Mouse (Mus musculus) CH12.LX (cell line): ENCODE measurements at regions not wholly inside any gene's neighbourhood (a gene's known extent, or its start where the extent isn't known, plus 50 kb on each side); places are given as distances from the start of the nearest gene placed in this dataset.
"Not testable (repeated sequence)": the region's sequence is repeated elsewhere in the genome, so short reads cannot be mapped to it uniquely, and the experiment has no call there.

Experiments
- DNase-seq: peaks from one replicate; pipeline ENCODE4 v3.0.0-alpha.2; 2013; ENCODE audit errors: extremely low read depth
- H3K27ac ChIP-seq: 2 replicates; pipeline ENCODE4 v1.5.1; 2012; ENCODE audit warnings: low read depth, mild to moderate bottlenecking, control low read depth, moderate library complexity; ENCODE audit not compliant: insufficient read depth
- H3K27me3 ChIP-seq: replicated peaks from 2 replicates; pipeline ENCODE3; 2012; ENCODE audit warnings: inconsistent platforms
- H3K36me3 ChIP-seq, 2 experiments: replicated peaks in 1 of 2; 2 replicates each; pipeline versions ENCODE3 to v1.6.1; 2012; ENCODE audit warnings: inconsistent platforms in 1 of 2, low read length in 1 of 2, mild to moderate bottlenecking in 1 of 2, mixed read lengths in 1 of 2, moderate library complexity in 1 of 2; ENCODE audit not compliant: control insufficient read depth in 1 of 2, insufficient read depth in 1 of 2
- H3K4me1 ChIP-seq, 2 experiments: 2 replicates each; pipeline ENCODE4 v1.6.1; 2012; ENCODE audit warnings: inconsistent platforms in 1 of 2, moderate library complexity in 1 of 2; ENCODE audit not compliant: insufficient read depth in 2 of 2, control insufficient read depth in 1 of 2
- H3K4me2 ChIP-seq: 2 replicates; pipeline ENCODE4 v1.6.1; 2012; ENCODE audit warnings: low read depth, mild to moderate bottlenecking, control low read depth; ENCODE audit not compliant: poor library complexity, insufficient read depth, severe bottlenecking
- H3K4me3 ChIP-seq, 3 experiments: fragments of 150-350 bp in 1 of 3; sonication (generic) in 1 of 3; replicated peaks in 1 of 3; 2 replicates each; pipeline versions ENCODE3 to v1.5.1; 2011 to 2012; ENCODE audit warnings: low read depth in 2 of 3, low read length in 2 of 3, mild to moderate bottlenecking in 2 of 3, moderate library complexity in 2 of 3, control low read depth in 1 of 3, improper control_type of control experiment in 1 of 3, inconsistent platforms in 1 of 3, mixed read lengths in 1 of 3; ENCODE audit not compliant: poor library complexity in 1 of 3
- H3K79me2 ChIP-seq: replicated peaks from 2 replicates; pipeline ENCODE4 v1.6.1; 2012; ENCODE audit warnings: mild to moderate bottlenecking, moderate library complexity; ENCODE audit not compliant: control insufficient read depth, poor library complexity, insufficient read depth, severe bottlenecking; ENCODE audit errors: extremely low read depth
- H3K9ac ChIP-seq: 2 replicates; pipeline ENCODE4 v1.6.1; 2012; ENCODE audit warnings: low read depth, mild to moderate bottlenecking, control low read depth, moderate library complexity; ENCODE audit not compliant: insufficient read depth
- H3K9me3 ChIP-seq: replicated peaks from 2 replicates; pipeline ENCODE3; 2012; ENCODE audit warnings: low read length, inconsistent platforms, mixed read lengths
- CHD1 ChIP-seq: IDR thresholded peaks from 2 replicates; pipeline ENCODE4 v1.6.1; 2012; ENCODE audit warnings: low read depth, low read length, improper control_type of control experiment, inconsistent platforms
- EP300 ChIP-seq: IDR thresholded peaks from 2 replicates; pipeline ENCODE4 v1.6.1; 2011; ENCODE audit warnings: low read length, improper control_type of control experiment
- ETS1 ChIP-seq: conservative IDR thresholded peaks from 2 replicates; pipeline ENCODE4 v1.6.1; 2012; ENCODE audit warnings: low read depth, mild to moderate bottlenecking, inconsistent platforms, low read length, improper control_type of control experiment, moderate library complexity
- HCFC1 ChIP-seq: IDR thresholded peaks from 2 replicates; pipeline ENCODE4 v1.6.1; 2012; ENCODE audit warnings: low read depth, mild to moderate bottlenecking, inconsistent platforms, low read length, improper control_type of control experiment
- IRF4 ChIP-seq: IDR thresholded peaks from 2 replicates; pipeline ENCODE4 v1.6.1; 2014; ENCODE audit warnings: low read depth, mild to moderate bottlenecking, inconsistent platforms, low read length, improper control_type of control experiment
- MYC ChIP-seq: IDR thresholded peaks from 2 replicates; pipeline ENCODE4 v1.6.1; 2011; ENCODE audit warnings: low read depth, mild to moderate bottlenecking, improper control_type of control experiment, low read length
- NELFE ChIP-seq: IDR thresholded peaks from 2 replicates; pipeline ENCODE4 v1.6.1; 2011; ENCODE audit warnings: low read depth, low read length, improper control_type of control experiment
- NRF1 ChIP-seq: IDR thresholded peaks from 2 replicates; pipeline ENCODE4 v1.6.1; 2014; ENCODE audit warnings: low read depth, mild to moderate bottlenecking, inconsistent platforms, low read length, improper control_type of control experiment, moderate library complexity
- PAX5 ChIP-seq: IDR thresholded peaks from 2 replicates; pipeline ENCODE4 v1.6.1; 2012; ENCODE audit warnings: low read length, inconsistent platforms, mixed read lengths
- SIN3A ChIP-seq: IDR thresholded peaks from 2 replicates; pipeline ENCODE4 v1.6.1; 2012; ENCODE audit warnings: low read length, improper control_type of control experiment, inconsistent platforms
- ZMIZ1 ChIP-seq: IDR thresholded peaks from 2 replicates; pipeline ENCODE4 v1.6.1; 2012; ENCODE audit warnings: low read depth, mild to moderate bottlenecking, inconsistent platforms, low read length, improper control_type of control experiment
- dilution Hi-C: fragments of 300-500 bp; cut with MboI; formaldehyde crosslinking; loops from 2 replicates; pipeline ENCODE4 v1.14.3; 2020; ENCODE audit warnings: low sequenced_read_pairs; ENCODE audit not compliant: extremely low pct_unique_long_range_greater_than_20kb, extremely low pct_ligation_motif_present
- in situ Hi-C: fragments of 300-500 bp; cut with MboI; formaldehyde crosslinking; loops from 3 replicates; pipeline ENCODE4 v1.14.3; 2019; ENCODE audit warnings: low sequenced_read_pairs, low pct_ligation_motif_present, low pct_unique_long_range_greater_than_20kb, mixed read lengths

- no peak for TF ChIP-seq ETS1
- TF ChIP-seq SIN3A = peak; percentile 35; the same call in 1 of the 2 replicates
- TF ChIP-seq IRF4 = 0 out of 2 replicates have a peak, but pooled peaks have one; percentile 23
- 0 out of 2 replicates have a peak, but pooled peaks have one; percentile 22 for TF ChIP-seq NELFE
- no peak for TF ChIP-seq ZMIZ1
- TF ChIP-seq NRF1 = peak; percentile 25; the same call in 1 of the 2 replicates
- no peak for TF ChIP-seq HCFC1
- dilution Hi-C loops = no loop called here
- H3K4me1 ChIP-seq = no peaks in the 10 kb centered on the region
- in situ Hi-C loops = no loop called here
- H3K4me3 ChIP-seq = peak overlapping the region in 2 of 3 experiments; percentile 27 to 36
- no peaks in the 10 kb centered on the region for H3K27me3 ChIP-seq
- no peaks in the 10 kb centered on the region for H3K79me2 ChIP-seq
- peak overlapping the region; percentile 98 for H3K27ac ChIP-seq
- H3K4me2 ChIP-seq = peak overlapping the region; percentile 61
- DNase-seq = no peak
- peaks cover 7% of the 10 kb centered on the region for H3K9me3 ChIP-seq
- H3K9ac ChIP-seq = peak overlapping the region; percentile 39; the same call in 1 of the 2 replicates
- H3K36me3 ChIP-seq = no peaks in the 10 kb centered on the region
These were observed 627.6 kb downstream of the Tecrl start for GRCm38 (mm10) chr5:82727250-82728003.

DNA sequence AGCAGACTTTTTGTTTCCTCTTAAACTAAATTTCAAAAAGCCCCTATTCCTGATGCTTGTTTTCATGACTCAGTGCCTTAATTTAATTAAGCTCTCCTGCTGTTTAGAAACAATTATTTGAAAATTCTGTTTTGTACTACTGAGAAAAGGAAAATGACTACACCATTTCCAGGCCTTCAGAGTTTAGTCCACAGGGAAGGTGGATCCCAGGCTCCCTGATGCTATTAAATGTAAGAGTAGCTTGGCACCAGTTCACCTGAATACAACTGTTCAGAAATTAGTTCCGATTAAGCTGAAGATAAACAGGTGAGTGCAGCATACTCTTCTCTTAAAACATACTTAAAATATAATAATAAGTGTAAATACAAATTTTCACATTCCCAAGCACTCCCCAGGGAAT lies 639.3 kb downstream of the Tecrl start:
- DNase-seq = no peak
- Histone ChIP-seq H3K4me2 (no peak overlapping the region), H3K4me1 (no peaks in the 10 kb centered on the region), H3K27me3 (no peaks in the 10 kb centered on the region), H3K4me3 (no peak overlapping the region), H3K79me2 (no peaks in the 10 kb centered on the region), H3K27ac (no peak overlapping the region), H3K9me3 (peaks cover 8% of the 10 kb centered on the region), H3K9ac (no peak overlapping the region), H3K36me3 (no peaks in the 10 kb centered on the region)
- dilution Hi-C loops (no loop called here), in situ Hi-C loops (no loop called here)
- no peak for TF ChIP-seq PAX5
- no peak for TF ChIP-seq MYC
- no peak for TF ChIP-seq CHD1
- no peak for TF ChIP-seq EP300

DNA sequence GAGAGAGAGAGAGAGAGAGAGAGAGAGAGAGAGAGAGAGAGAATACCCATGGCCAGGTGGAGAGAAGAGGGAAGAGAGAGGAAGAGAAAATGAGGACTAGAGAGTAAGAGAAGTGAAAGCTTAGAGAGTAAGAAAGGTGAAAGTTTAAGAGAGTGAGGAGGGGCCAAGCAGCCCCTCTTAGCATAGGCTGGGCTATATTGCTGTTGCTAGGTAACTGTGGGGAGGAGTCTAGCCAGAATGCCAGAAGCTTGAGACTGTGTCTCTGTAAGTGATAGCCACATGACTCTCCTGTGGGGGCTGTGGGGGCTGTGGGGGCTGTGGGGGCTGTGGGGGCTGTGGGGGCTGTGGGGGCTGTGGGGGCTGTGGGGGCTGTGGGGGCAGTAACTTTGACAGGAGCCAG lies 655.3 kb downstream of the Tecrl start:
- H3K9ac ChIP-seq, DNase-seq, H3K27ac ChIP-seq, H3K36me3 ChIP-seq, dilution Hi-C loops, H3K79me2 ChIP-seq, H3K4me1 ChIP-seq, H3K27me3 ChIP-seq, H3K4me2 ChIP-seq, in situ Hi-C loops, H3K4me3 ChIP-seq: not testable (repeated sequence)
- peaks cover 12% of the 10 kb centered on the region for H3K9me3 ChIP-seq
